Mouse (Mus musculus): ENCODE measurements at regions not wholly inside any gene's neighbourhood (a gene's known extent, or its start where the extent isn't known, plus 50 kb on each side); places are given as distances from the start of the nearest gene placed in this dataset.

DNA sequence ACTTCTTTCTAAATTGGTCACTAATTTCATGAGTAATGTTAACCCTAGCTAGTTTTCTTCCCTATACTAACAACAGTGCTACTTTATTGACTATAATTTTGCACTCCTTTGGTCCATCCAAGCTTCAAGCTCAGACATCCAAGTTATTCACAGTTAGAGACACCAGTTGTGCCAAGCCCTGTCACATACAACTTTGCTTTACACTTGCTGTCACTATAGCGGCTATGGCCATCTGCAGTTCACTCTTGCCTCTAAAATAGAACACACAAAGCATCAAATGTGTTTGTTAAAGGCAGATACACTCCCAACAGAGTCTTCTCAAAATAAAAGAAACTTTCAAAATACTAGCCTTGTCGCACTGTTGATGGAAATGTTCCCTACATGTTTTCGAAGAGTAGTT lies 236.0 kb upstream of the Cblb start:
- no peaks in the 10 kb centered on the region for H3K4me1 ChIP-seq (ENCODE audit: insufficient read depth, low read length)
- TF ChIP-seq CTCF (IDR thresholded peaks at IDR 0.05; ENCODE audit: low read depth) = no peak
- no peaks in the 10 kb centered on the region for H3K27me3 ChIP-seq (ENCODE audit: insufficient read depth, low read length)
- H3K4me3 ChIP-seq (ENCODE audit: low read length) = no peak overlapping the region
- WGBS = 95% methylated on average over 3 of the region's 3 CpGs
- no peak for ATAC-seq
- H3K36me3 ChIP-seq (ENCODE audit: insufficient read depth, low read length) = no peaks in the 10 kb centered on the region
- no peak for DNase-seq (ENCODE audit: low spot score)
- no peaks in the 10 kb centered on the region for H3K9me3 ChIP-seq (ENCODE audit: low read length)
- no peak overlapping the region for H3K4me2 ChIP-seq (ENCODE audit: low read depth, low read length)
- H3K9ac ChIP-seq (replicated peaks; ENCODE audit: low read length) = no peak overlapping the region
- no peak overlapping the region for H3K27ac ChIP-seq

- H3K9me3 ChIP-seq (ENCODE audit: low read length) = no peaks in the 10 kb centered on the region
- DNase-seq (ENCODE audit: low spot score) (no peak), ATAC-seq (no peak)
- 88% methylated on average over 6 of the region's 6 CpGs for WGBS
- H3K27me3 ChIP-seq (ENCODE audit: insufficient read depth, low read length) = no peaks in the 10 kb centered on the region
- no peak for TF ChIP-seq CTCF (IDR thresholded peaks at IDR 0.05; ENCODE audit: low read depth)
- H3K27ac ChIP-seq = no peak overlapping the region
- H3K4me3 ChIP-seq (ENCODE audit: low read length) = no peak overlapping the region
- H3K4me2 ChIP-seq (ENCODE audit: low read depth, low read length) = no peak overlapping the region
- H3K9ac ChIP-seq (replicated peaks; ENCODE audit: low read length) = no peak overlapping the region
- no peaks in the 10 kb centered on the region for H3K4me1 ChIP-seq (ENCODE audit: insufficient read depth, low read length)
- H3K36me3 ChIP-seq (ENCODE audit: insufficient read depth, low read length) = no peaks in the 10 kb centered on the region
These were observed 223.7 kb upstream of the Cblb start for GRCm38 (mm10) chr16:51807323-51807722.

DNA sequence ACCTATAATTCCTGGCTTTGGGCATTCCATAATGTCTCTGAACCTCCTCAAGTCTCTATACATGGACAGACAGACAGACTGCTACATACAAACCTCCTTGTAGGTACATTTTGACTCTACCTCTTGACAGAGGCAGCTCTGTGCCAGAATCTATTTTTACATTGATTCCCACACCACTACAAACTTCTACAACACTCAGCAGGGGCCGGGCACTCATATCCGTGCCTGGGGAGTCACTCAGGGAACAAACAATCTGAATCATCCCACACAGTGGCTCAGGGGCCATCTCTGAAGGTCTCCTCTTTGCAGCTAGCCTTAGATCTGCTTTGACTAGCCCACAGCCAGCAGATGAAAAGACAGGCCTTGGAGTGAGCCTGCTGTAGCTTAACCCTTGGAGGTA lies 221.9 kb upstream of the Cblb start:
- no peak for TF ChIP-seq CTCF (IDR thresholded peaks at IDR 0.05; ENCODE audit: low read depth)
- no peak for ATAC-seq
- H3K27me3 ChIP-seq (ENCODE audit: insufficient read depth, low read length) = no peaks in the 10 kb centered on the region
- no peaks in the 10 kb centered on the region for H3K9me3 ChIP-seq (ENCODE audit: low read length)
- no peak overlapping the region for H3K4me2 ChIP-seq (ENCODE audit: low read depth, low read length)
- WGBS = 73% methylated on average over 2 of the region's 2 CpGs
- H3K36me3 ChIP-seq (ENCODE audit: insufficient read depth, low read length) = no peaks in the 10 kb centered on the region
- no peak overlapping the region for H3K9ac ChIP-seq (replicated peaks; ENCODE audit: low read length)
- no peak for DNase-seq (ENCODE audit: low spot score)
- no peak overlapping the region for H3K27ac ChIP-seq
- H3K4me1 ChIP-seq (ENCODE audit: insufficient read depth, low read length) = no peaks in the 10 kb centered on the region
- H3K4me3 ChIP-seq (ENCODE audit: low read length) = no peak overlapping the region

DNA sequence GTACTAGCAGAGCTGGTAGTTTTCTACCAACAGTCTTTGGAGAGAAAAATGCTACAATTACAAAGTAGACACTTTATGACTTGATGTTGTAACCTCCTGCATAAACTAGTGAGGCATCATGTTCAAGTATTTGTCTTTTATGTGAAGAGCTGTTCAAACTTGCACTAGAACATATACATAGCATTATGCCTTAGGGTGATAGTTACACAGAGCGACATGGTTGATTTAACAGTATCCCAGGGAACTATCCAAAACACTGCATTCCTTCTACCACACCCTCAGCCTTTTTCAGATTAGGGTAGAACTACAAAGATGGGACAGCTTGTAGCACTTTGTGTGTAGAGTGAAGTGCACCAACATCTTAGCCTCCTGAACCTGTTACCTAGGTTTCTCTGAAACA lies 220.0 kb upstream of the Cblb start:
- no peaks in the 10 kb centered on the region for H3K4me1 ChIP-seq (ENCODE audit: insufficient read depth, low read length)
- H3K9ac ChIP-seq (replicated peaks; ENCODE audit: low read length) = no peak overlapping the region
- ATAC-seq (no peak), DNase-seq (ENCODE audit: low spot score) (no peak)
- H3K9me3 ChIP-seq (ENCODE audit: low read length) = no peaks in the 10 kb centered on the region
- H3K27ac ChIP-seq = no peak overlapping the region
- H3K4me2 ChIP-seq (ENCODE audit: low read depth, low read length) = no peak overlapping the region
- WGBS = 95% methylated on average over 1 of the region's 1 CpGs
- no peaks in the 10 kb centered on the region for H3K27me3 ChIP-seq (ENCODE audit: insufficient read depth, low read length)
- TF ChIP-seq CTCF (IDR thresholded peaks at IDR 0.05; ENCODE audit: low read depth) = no peak
- no peaks in the 10 kb centered on the region for H3K36me3 ChIP-seq (ENCODE audit: insufficient read depth, low read length)
- H3K4me3 ChIP-seq (ENCODE audit: low read length) = no peak overlapping the region

- no peak for DNase-seq (ENCODE audit: low spot score)
- Histone ChIP-seq H3K4me2 (ENCODE audit: low read depth, low read length) (no peak overlapping the region), H3K9me3 (ENCODE audit: low read length) (no peaks in the 10 kb centered on the region), H3K9ac (replicated peaks; ENCODE audit: low read length) (no peak overlapping the region), H3K4me1 (ENCODE audit: insufficient read depth, low read length) (no peaks in the 10 kb centered on the region), H3K27ac (no peak overlapping the region), H3K36me3 (ENCODE audit: insufficient read depth, low read length) (no peaks in the 10 kb centered on the region), H3K4me3 (ENCODE audit: low read length) (no peak overlapping the region), H3K27me3 (ENCODE audit: insufficient read depth, low read length) (no peaks in the 10 kb centered on the region)
- no peak for ATAC-seq
- no peak for TF ChIP-seq CTCF (IDR thresholded peaks at IDR 0.05; ENCODE audit: low read depth)
- WGBS = 87% methylated on average over 3 of the region's 3 CpGs
These were observed 188.3 kb upstream of the Cblb start for GRCm38 (mm10) chr16:51842770-51843169.

- Histone ChIP-seq H3K4me2 (ENCODE audit: low read depth, low read length) (no peak overlapping the region), H3K9ac (replicated peaks; ENCODE audit: low read length) (no peak overlapping the region), H3K4me3 (ENCODE audit: low read length) (no peak overlapping the region), H3K27ac (no peak overlapping the region), H3K36me3 (ENCODE audit: insufficient read depth, low read length) (no peaks in the 10 kb centered on the region), H3K9me3 (ENCODE audit: low read length) (no peaks in the 10 kb centered on the region), H3K4me1 (ENCODE audit: insufficient read depth, low read length) (no peaks in the 10 kb centered on the region), H3K27me3 (ENCODE audit: insufficient read depth, low read length) (no peaks in the 10 kb centered on the region)
- peak; percentile 67 for DNase-seq (ENCODE audit: low spot score)
- WGBS = 50% methylated on average over 4 of the region's 4 CpGs
- no peak for TF ChIP-seq CTCF (IDR thresholded peaks at IDR 0.05; ENCODE audit: low read depth)
- peak; percentile 66 for ATAC-seq
These were observed 185.5 kb upstream of the Cblb start for GRCm38 (mm10) chr16:51845539-51845938.

DNA sequence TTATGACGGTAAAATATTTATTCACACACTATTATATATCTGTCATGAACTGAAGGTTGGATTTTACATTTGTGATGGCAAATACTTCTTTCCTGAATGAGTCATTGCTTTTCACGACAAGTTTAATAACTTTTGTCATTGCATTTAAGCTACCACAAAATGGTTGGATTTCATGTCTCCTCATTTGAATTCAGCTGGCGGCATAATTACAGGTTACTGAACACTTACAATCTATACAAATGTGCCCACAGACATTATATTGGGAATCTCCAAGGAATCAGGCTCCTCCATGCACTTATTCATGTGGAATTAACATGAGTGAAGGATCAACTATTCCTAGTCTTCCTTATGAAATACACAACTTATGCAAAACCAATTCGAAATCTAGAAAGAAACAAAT lies 150.3 kb upstream of the Cblb start:
- Histone ChIP-seq H3K4me2 (ENCODE audit: low read depth, low read length) (no peak overlapping the region), H3K9me3 (ENCODE audit: low read length) (no peaks in the 10 kb centered on the region), H3K4me3 (ENCODE audit: low read length) (no peak overlapping the region), H3K9ac (replicated peaks; ENCODE audit: low read length) (no peak overlapping the region), H3K27me3 (ENCODE audit: insufficient read depth, low read length) (no peaks in the 10 kb centered on the region), H3K27ac (no peak overlapping the region), H3K4me1 (ENCODE audit: insufficient read depth, low read length) (no peaks in the 10 kb centered on the region), H3K36me3 (ENCODE audit: insufficient read depth, low read length) (no peaks in the 10 kb centered on the region)
- DNase-seq (ENCODE audit: low spot score) (no peak), ATAC-seq (no peak)
- 74% methylated on average over 4 of the region's 4 CpGs for WGBS
- TF ChIP-seq CTCF (IDR thresholded peaks at IDR 0.05; ENCODE audit: low read depth) = no peak

Data from hindbrain, postnatal 0 days (tissue).